Mouse (Mus musculus): ENCODE data around the gene Yap1. TPM values are rescaled to one million over a fixed set of nuclear protein-coding genes. Genes with fewer than 3 reads are reported as not detected.

The Yap1 gene
- total RNA-seq (2018; cell fraction: chromatin; rRNA removed): 1 to 10 TPM in 3 of 26 experiments, under 1 TPM in 4, not detected in 19; 0.13 to 7.8 (median 0.92) TPM
- under 1 TPM in 1 of 26 experiments, not detected in 25; 0.03 TPM for total RNA-seq (2018; cell fraction: cytosol; rRNA removed)
- total RNA-seq (2018; cell fraction: nucleus; rRNA removed): 1 to 10 TPM in 1 of 26 experiments, under 1 TPM in 1, not detected in 24; 0.15 to 1.0 TPM
- polyA plus RNA-seq (2018): 0.03 TPM in 1 of 3 replicates, not detected in the others

- WGBS (ENCODE audit: missing documents): 2% methylated on average over 65 of the region's 79 CpGs
- no peaks in the 10 kb centered on the region for H3K79me2 ChIP-seq (ENCODE audit: inconsistent target)
- H3K36me3 ChIP-seq (ENCODE audit: inconsistent target): no peaks in the 10 kb centered on the region
- no peak within 1 kb of the TSS for H3K4me3 ChIP-seq (ENCODE audit: inconsistent target)
- no peak within 1 kb of the TSS for H3K27ac ChIP-seq
Observed at GRCm38 (mm10) chr9:8004370-8004991, at the start of gene Yap1. Gene Yap1 (minus strand): TSS chr9:8004596.

- Histone ChIP-seq H3K36me3 (ENCODE audit: inconsistent target) (no peaks in the 10 kb centered on the region), H3K4me3 (ENCODE audit: inconsistent target) (no peak overlapping the region), H3K79me2 (ENCODE audit: inconsistent target) (no peaks in the 10 kb centered on the region), H3K27ac (no peak overlapping the region)
- 13% methylated on average over 5 of the region's 5 CpGs for WGBS (ENCODE audit: missing documents)
Observed at GRCm38 (mm10) chr9:8043044-8043387, 38.6 kb upstream of the Yap1 start.

DNA sequence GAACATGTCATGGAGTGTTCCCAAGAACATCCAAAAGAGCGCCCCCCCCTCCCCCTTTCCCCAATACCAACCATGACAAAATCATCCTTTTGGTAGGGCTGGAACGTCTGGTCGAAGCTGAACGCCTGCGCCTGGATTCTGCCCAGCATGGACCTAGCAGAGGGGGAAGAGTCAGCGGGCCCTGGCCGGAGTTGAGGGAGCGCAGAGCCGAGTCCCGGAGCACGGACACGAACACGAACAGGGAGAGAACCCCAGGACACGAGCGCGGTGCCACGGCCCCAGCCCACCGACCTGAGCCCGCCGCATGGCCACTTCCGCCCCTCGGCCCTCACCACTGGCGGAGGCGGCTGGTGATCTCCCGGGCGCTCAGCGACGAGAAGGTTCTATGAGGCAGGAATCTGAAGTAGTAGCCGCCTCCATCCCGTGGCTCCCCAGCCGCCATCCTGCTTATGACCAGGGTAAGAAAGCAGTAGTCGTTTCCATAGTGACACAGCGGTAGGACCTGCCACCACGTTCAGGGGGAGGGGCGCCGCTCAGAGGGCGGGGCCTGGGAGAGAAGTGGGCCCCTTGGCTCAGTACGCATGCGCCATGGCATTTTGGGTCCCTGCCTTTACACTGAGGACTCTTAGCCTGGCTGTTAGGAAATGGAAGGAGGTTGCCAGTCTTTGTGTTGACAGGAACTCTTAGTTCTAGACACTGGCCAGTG is 38.1 kb upstream of the Yap1 start, which contains the start of gene Cfap300:
Gene Cfap300, minus strand, starts transcription at position 486 of the 706 bp plus-strand sequence.
- no peaks in the 10 kb centered on the region for H3K79me2 ChIP-seq (ENCODE audit: inconsistent target)
- 2% methylated on average over 38 of the region's 39 CpGs for WGBS (ENCODE audit: missing documents)
- no peak within 1 kb of the TSS for H3K4me3 ChIP-seq (ENCODE audit: inconsistent target)
- H3K27ac ChIP-seq: no peak within 1 kb of the TSS
- no peaks in the 10 kb centered on the region for H3K36me3 ChIP-seq (ENCODE audit: inconsistent target)

- WGBS (ENCODE audit: missing documents): 45% methylated on average over 7 of the region's 7 CpGs
- Histone ChIP-seq H3K27ac (no peak overlapping the region), H3K4me3 (ENCODE audit: inconsistent target) (no peak overlapping the region), H3K79me2 (ENCODE audit: inconsistent target) (no peaks in the 10 kb centered on the region), H3K36me3 (ENCODE audit: inconsistent target) (no peaks in the 10 kb centered on the region)
Observed at GRCm38 (mm10) chr9:8035546-8035945, 31.1 kb upstream of the Yap1 start.

DNA sequence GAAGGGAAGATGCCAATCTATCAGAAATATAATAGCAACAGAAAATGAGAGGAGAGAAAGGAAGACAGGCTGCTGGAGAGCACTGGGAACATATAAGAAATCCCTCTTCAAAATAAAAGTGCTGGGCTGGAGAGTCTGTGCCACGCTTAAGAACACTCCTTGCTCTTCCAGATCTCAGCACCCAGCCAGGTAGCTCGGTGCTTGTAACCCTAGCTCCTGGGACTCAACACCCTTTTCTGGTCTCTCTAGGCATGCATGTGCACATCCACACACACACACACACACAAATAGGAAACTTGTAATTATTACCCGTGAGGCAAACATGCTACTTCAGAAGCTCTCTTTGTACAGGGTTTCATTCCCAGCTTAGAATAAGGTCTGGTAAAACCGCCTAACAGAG is 30.7 kb upstream of the Yap1 start:
- Histone ChIP-seq H3K27ac (no peak overlapping the region), H3K79me2 (ENCODE audit: inconsistent target) (no peaks in the 10 kb centered on the region)

DNA sequence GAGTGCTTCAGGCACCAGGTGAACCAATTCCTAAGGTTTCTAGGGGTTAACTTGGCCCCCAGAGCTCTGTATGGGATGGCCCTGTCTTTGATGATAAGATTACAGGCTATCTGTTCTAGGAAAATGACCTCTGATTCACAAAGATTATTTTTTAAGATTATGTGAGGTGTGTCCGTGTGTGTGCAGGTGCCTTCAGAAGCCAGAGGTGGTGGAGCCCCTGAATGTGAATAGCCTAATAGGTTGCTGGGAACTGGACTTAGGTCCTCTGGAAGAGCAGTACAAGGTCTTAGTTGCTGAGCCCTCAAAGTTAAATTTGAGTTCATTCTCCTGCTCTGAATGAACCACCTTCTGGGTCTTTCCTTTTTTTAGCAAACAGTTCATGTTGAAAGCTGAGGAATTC is 29.7 kb upstream of the Yap1 start:
- Histone ChIP-seq H3K79me2 (ENCODE audit: inconsistent target) (no peaks in the 10 kb centered on the region), H3K4me3 (ENCODE audit: inconsistent target) (no peak overlapping the region), H3K36me3 (ENCODE audit: inconsistent target) (no peaks in the 10 kb centered on the region), H3K27ac (no peak overlapping the region)
- WGBS (ENCODE audit: missing documents): 91% methylated on average over 1 of the region's 1 CpGs

More for the DNA sequence above, 30.7 kb upstream of the Yap1 start:
- WGBS (ENCODE audit: missing documents): 74% methylated on average over 3 of the region's 4 CpGs
- Histone ChIP-seq H3K36me3 (ENCODE audit: inconsistent target) (no peaks in the 10 kb centered on the region), H3K4me3 (ENCODE audit: inconsistent target) (no peak overlapping the region)

GRCm38 (mm10) chr9:8032847-8033246 is 28.5 kb upstream of the Yap1 start:
- H3K79me2 ChIP-seq (ENCODE audit: inconsistent target): no peaks in the 10 kb centered on the region
- no peak overlapping the region for H3K27ac ChIP-seq

GRCm38 (mm10) chr9:8018609-8019008 is 14.2 kb upstream of the Yap1 start:
- H3K36me3 ChIP-seq (ENCODE audit: inconsistent target): no peaks in the 10 kb centered on the region
- H3K79me2 ChIP-seq (ENCODE audit: inconsistent target): no peaks in the 10 kb centered on the region
- no peak overlapping the region for H3K4me3 ChIP-seq (ENCODE audit: inconsistent target)
- WGBS (ENCODE audit: missing documents): 77% methylated on average over 5 of the region's 5 CpGs
- H3K27ac ChIP-seq: no peak overlapping the region

More at GRCm38 (mm10) chr9:8032847-8033246, 28.5 kb upstream of the Yap1 start:
- Histone ChIP-seq H3K4me3 (ENCODE audit: inconsistent target) (no peak overlapping the region), H3K36me3 (ENCODE audit: inconsistent target) (no peaks in the 10 kb centered on the region)
- WGBS (ENCODE audit: missing documents): 99% methylated on average over 5 of the region's 5 CpGs

DNA sequence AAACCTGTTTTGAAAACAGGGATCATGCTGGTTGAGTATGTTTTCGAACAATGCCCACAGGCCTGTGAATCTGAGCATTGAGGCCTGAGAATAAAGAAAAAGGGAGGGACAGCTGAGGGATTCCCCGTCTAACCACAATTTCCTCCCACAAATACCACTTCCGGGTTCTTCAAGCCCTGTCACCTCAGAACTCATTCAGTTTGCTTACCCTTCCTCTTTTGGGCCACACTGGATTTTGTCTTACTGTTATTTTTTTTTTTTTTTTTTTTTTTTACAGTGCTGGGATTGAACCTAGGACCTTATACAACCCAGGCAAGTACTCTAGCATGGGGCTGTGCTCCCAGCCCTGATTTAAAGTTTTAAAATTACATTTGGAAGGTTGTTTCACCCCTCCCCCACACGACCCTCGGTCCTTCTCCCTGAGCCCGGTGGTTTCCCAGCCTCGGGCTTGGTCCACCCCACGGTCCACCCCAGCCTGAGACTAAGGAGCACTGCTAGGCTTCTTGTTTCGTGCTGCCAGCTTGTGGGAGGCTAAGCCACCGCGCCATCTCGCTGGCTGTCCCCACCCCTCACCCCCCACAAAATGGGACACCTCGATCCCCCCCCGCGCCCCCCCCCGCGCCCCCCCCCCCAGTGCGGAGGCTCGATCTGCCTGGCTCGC is 13.0 kb upstream of the Yap1 start:
- Histone ChIP-seq H3K79me2 (ENCODE audit: inconsistent target) (no peaks in the 10 kb centered on the region), H3K4me3 (ENCODE audit: inconsistent target) (no peak overlapping the region), H3K36me3 (ENCODE audit: inconsistent target) (no peaks in the 10 kb centered on the region), H3K27ac (no peak overlapping the region)
- 24% methylated on average over 10 of the region's 20 CpGs for WGBS (ENCODE audit: missing documents)

- WGBS (ENCODE audit: missing documents): 6% methylated on average over 76 of the region's 82 CpGs
- Histone ChIP-seq H3K4me3 (ENCODE audit: inconsistent target) (no peak overlapping the region), H3K36me3 (ENCODE audit: inconsistent target) (no peaks in the 10 kb centered on the region), H3K79me2 (ENCODE audit: inconsistent target) (no peaks in the 10 kb centered on the region), H3K27ac (no peak overlapping the region)
Observed at GRCm38 (mm10) chr9:8003301-8004271, 810 bp downstream of the Yap1 start.

DNA sequence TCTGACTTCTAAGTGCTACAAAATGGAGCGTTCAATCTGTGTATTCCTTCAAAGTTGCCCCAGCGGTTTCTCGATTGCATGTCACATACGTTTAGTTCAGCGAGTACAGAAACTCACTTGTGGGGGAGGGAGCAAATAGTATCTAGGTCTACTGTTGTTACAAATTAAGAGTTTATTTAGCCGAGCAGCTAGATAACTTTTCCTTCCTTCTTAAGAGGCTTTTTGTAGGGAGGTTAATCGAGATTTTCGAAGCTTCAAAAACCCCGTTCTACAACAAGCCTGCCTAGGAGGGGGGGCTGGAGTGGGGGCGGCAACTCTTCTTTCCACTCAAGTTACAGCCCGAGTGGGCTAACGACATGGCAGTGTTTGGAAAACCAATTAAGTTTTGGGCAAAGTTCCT is 1.6 kb downstream of the Yap1 start:
- H3K79me2 ChIP-seq (ENCODE audit: inconsistent target): no peaks in the 10 kb centered on the region
- WGBS (ENCODE audit: missing documents): 12% methylated on average over 12 of the region's 12 CpGs
- H3K27ac ChIP-seq: no peak overlapping the region
- no peaks in the 10 kb centered on the region for H3K36me3 ChIP-seq (ENCODE audit: inconsistent target)
- no peak overlapping the region for H3K4me3 ChIP-seq (ENCODE audit: inconsistent target)

GRCm38 (mm10) chr9:8001352-8001751 is 3.0 kb downstream of the Yap1 start:
- Histone ChIP-seq H3K27ac (no peak overlapping the region), H3K4me3 (ENCODE audit: inconsistent target) (no peak overlapping the region), H3K36me3 (ENCODE audit: inconsistent target) (no peaks in the 10 kb centered on the region), H3K79me2 (ENCODE audit: inconsistent target) (no peaks in the 10 kb centered on the region)
- WGBS (ENCODE audit: missing documents): 84% methylated on average over 7 of the region's 7 CpGs

GRCm38 (mm10) chr9:7994275-7994674 is 10.1 kb downstream of the Yap1 start:
- Histone ChIP-seq H3K36me3 (ENCODE audit: inconsistent target) (no peaks in the 10 kb centered on the region), H3K4me3 (ENCODE audit: inconsistent target) (no peak overlapping the region), H3K27ac (no peak overlapping the region), H3K79me2 (ENCODE audit: inconsistent target) (no peaks in the 10 kb centered on the region)
- 67% methylated on average over 4 of the region's 5 CpGs for WGBS (ENCODE audit: missing documents)

GRCm38 (mm10) chr9:7992651-7993050 is 11.7 kb downstream of the Yap1 start:
- 42% methylated on average over 3 of the region's 3 CpGs for WGBS (ENCODE audit: missing documents)
- Histone ChIP-seq H3K27ac (no peak overlapping the region), H3K79me2 (ENCODE audit: inconsistent target) (no peaks in the 10 kb centered on the region), H3K36me3 (ENCODE audit: inconsistent target) (no peaks in the 10 kb centered on the region), H3K4me3 (ENCODE audit: inconsistent target) (no peak overlapping the region)

Data from macrophage (primary cell).